Mouse (Mus musculus) spleen, adult 2 months (tissue): Measurements from ENCODE around the gene Paxx. TPM values are rescaled to one million over a fixed set of nuclear protein-coding genes. Genes with fewer than 3 reads are reported as not detected.

Experiments used
- DNase-seq, 2 experiments: peaks; one replicate each; pipeline versions ENCODE4 v3.0.0 to v3.0.0-alpha.2; 2012 to 2021; ENCODE audit warnings: low spot score in 2 of 2, low read depth in 1 of 2
- H3K27ac ChIP-seq: fragments of 200-500 bp; 2 replicates; pipeline ENCODE4 v1.5.1; 2012; ENCODE audit warnings: low read length, inconsistent platforms; ENCODE audit not compliant: insufficient read depth
- H3K27me3 ChIP-seq: fragments of 200-500 bp; 2 replicates; pipeline ENCODE4 v1.6.1; 2012; ENCODE audit warnings: mild to moderate bottlenecking, moderate library complexity, low read length, inconsistent platforms; ENCODE audit not compliant: control insufficient read depth, insufficient read depth
- H3K36me3 ChIP-seq: fragments of 200-500 bp; 2 replicates; pipeline ENCODE4 v1.6.1; 2012; ENCODE audit warnings: mild to moderate bottlenecking, low read length, inconsistent platforms; ENCODE audit not compliant: control insufficient read depth, insufficient read depth
- H3K4me1 ChIP-seq: fragments of 200-500 bp; 2 replicates; pipeline ENCODE4 v1.6.1; 2011; ENCODE audit warnings: inconsistent platforms; ENCODE audit not compliant: control insufficient read depth, insufficient read depth, insufficient read length
- H3K4me3 ChIP-seq: fragments of 200-500 bp; 2 replicates; pipeline ENCODE4 v1.5.1; 2011; ENCODE audit warnings: mild to moderate bottlenecking, inconsistent platforms; ENCODE audit not compliant: insufficient read depth, insufficient read length; ENCODE audit errors: extremely low read depth
- CTCF ChIP-seq: fragments of 200-500 bp; IDR thresholded peaks from 2 replicates; pipeline ENCODE4 v1.5.1; 2011; ENCODE audit warnings: mild to moderate bottlenecking, inconsistent platforms; ENCODE audit not compliant: insufficient read depth, insufficient read length, insufficient replicate concordance; ENCODE audit errors: extremely low read depth
- POLR2A ChIP-seq: fragments of 200-500 bp; IDR thresholded peaks from 2 replicates; pipeline ENCODE4 v1.6.1; 2011; ENCODE audit warnings: low read depth, low read length, inconsistent platforms
- WGBS: fragments of 180-500 bp; shearing (Covaris S2); methylation state at CpG from one replicate; pipeline ENCODE4 v1.1.7; 2018; 5-methylcytosine and 5-hydroxymethylcytosine counted together
- polyA plus RNA-seq: library from polyadenylated mRNA; depleted of rRNA; stranded (reverse); fragments of >200 nt; gene quantifications from 2 replicates; pipeline ENCODE4 v1.2.3, GENCODE M21; 2012

The Paxx gene
- polyA plus RNA-seq, 1 experiment: 68.7 TPM

GRCm38 (mm10) chr2:25501593-25502486 lies 40.9 kb upstream of the Paxx start, which contains the start of gene C8g:
Gene C8g, minus strand, starts transcription at chr2:25501719.
- WGBS: 76% methylated on average over 20 of the region's 20 CpGs
- TF ChIP-seq CTCF (no peak), POLR2A (no peak)
- no peak for DNase-seq
- peak within 1 kb of the TSS; percentile 83 for H3K4me3 ChIP-seq
- H3K27me3 ChIP-seq: no peaks in the 10 kb centered on the region
- H3K4me1 ChIP-seq: peaks cover 14% of the 10 kb centered on the region; the same call in 1 of the 2 replicates
- peaks cover 15% of the 10 kb centered on the region for H3K36me3 ChIP-seq
- peak within 1 kb of the TSS; percentile 58 for H3K27ac ChIP-seq

GRCm38 (mm10) chr2:25500576-25501405 lies 39.9 kb upstream of the Paxx start, which contains the start of gene Fbxw5:
Gene Fbxw5, plus strand, starts transcription at chr2:25500750.
- H3K27me3 ChIP-seq: no peaks in the 10 kb centered on the region
- under 1% methylated on average over 32 of the region's 44 CpGs for WGBS
- peaks cover 14% of the 10 kb centered on the region; the same call in 1 of the 2 replicates for H3K4me1 ChIP-seq
- peak within 1 kb of the TSS; percentile 60 for H3K27ac ChIP-seq
- DNase-seq: peak; percentile 81 to 89
- H3K4me3 ChIP-seq: peak within 1 kb of the TSS; percentile 83
- H3K36me3 ChIP-seq: peaks cover 15% of the 10 kb centered on the region
- TF ChIP-seq CTCF (no peak), POLR2A (peak; percentile 81)

DNA sequence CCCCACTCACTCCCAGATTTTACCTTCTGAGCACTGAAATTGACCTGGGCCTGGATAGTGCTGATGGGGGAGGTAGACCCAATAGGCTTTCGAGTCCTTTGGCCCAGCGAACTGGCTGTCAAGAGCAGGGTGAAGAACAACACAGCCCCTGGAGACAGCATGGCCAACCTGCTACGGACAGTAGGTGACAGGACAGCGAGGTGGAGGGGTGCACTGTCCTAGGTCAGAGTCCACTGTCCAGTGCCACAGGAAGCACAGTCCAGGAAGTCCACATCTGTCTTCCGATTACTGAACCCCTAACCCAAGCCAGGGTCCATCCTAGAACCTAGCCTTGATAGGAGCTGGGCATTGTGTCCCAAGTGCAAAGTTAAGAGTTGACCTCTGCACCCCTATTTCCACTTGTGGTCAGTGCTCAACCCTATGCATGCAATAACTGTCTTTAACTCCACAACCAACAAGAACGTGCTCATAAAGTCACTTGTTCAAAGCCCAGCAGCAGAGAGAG lies 39.2 kb upstream of the Paxx start:
- DNase-seq: no peak
- 65% methylated on average over 6 of the region's 6 CpGs for whole genome bisulfite sequencing
- H3K4me1 ChIP-seq: peaks cover 14% of the 10 kb centered on the region; the same call in 1 of the 2 replicates

GRCm38 (mm10) chr2:25498622-25499478 lies 38.0 kb upstream of the Paxx start:
- TF ChIP-seq POLR2A (no peak), CTCF (no peak)
- H3K27me3 ChIP-seq: no peaks in the 10 kb centered on the region
- WGBS: 79% methylated on average over 15 of the region's 15 CpGs
- H3K4me1 ChIP-seq: peaks cover 14% of the 10 kb centered on the region; the same call in 1 of the 2 replicates
- DNase-seq: no peak
- H3K4me3 ChIP-seq: no peak overlapping the region
- H3K27ac ChIP-seq: no peak overlapping the region
- peaks cover 3% of the 10 kb centered on the region; the same call in 1 of the 2 replicates for H3K36me3 ChIP-seq

More for the DNA sequence above, 39.2 kb upstream of the Paxx start:
- peak overlapping the region; percentile 52 for H3K4me3 ChIP-seq
- peak overlapping the region; percentile 60 for H3K27ac ChIP-seq
- TF ChIP-seq CTCF (no peak), POLR2A (no peak)
- H3K27me3 ChIP-seq: no peaks in the 10 kb centered on the region
- peaks cover 13% of the 10 kb centered on the region for H3K36me3 ChIP-seq

GRCm38 (mm10) chr2:25497846-25498575 lies 37.1 kb upstream of the Paxx start:
- H3K4me1 ChIP-seq: peaks cover 14% of the 10 kb centered on the region; the same call in 1 of the 2 replicates
- H3K4me3 ChIP-seq: no peak overlapping the region
- H3K27ac ChIP-seq: no peak overlapping the region

More at GRCm38 (mm10) chr2:25497846-25498575, 37.1 kb upstream of the Paxx start:
- no peak for TF ChIP-seq POLR2A
- no peak for TF ChIP-seq CTCF
- no peak for DNase-seq
- WGBS: 28% methylated on average over 6 of the region's 6 CpGs
- no peaks in the 10 kb centered on the region for H3K36me3 ChIP-seq
- no peaks in the 10 kb centered on the region for H3K27me3 ChIP-seq
